Mouse (Mus musculus) cerebral cortex, adult 2 months (tissue): ENCODE measurements around the gene Gm20431.

ENCODE experiments used
- WGBS: fragments of 180-500 bp; shearing (Covaris S2); methylation state at CpG from one replicate; pipeline ENCODE4 v1.1.7; 2018; 5-methylcytosine and 5-hydroxymethylcytosine counted together

Gene Gm20431

DNA sequence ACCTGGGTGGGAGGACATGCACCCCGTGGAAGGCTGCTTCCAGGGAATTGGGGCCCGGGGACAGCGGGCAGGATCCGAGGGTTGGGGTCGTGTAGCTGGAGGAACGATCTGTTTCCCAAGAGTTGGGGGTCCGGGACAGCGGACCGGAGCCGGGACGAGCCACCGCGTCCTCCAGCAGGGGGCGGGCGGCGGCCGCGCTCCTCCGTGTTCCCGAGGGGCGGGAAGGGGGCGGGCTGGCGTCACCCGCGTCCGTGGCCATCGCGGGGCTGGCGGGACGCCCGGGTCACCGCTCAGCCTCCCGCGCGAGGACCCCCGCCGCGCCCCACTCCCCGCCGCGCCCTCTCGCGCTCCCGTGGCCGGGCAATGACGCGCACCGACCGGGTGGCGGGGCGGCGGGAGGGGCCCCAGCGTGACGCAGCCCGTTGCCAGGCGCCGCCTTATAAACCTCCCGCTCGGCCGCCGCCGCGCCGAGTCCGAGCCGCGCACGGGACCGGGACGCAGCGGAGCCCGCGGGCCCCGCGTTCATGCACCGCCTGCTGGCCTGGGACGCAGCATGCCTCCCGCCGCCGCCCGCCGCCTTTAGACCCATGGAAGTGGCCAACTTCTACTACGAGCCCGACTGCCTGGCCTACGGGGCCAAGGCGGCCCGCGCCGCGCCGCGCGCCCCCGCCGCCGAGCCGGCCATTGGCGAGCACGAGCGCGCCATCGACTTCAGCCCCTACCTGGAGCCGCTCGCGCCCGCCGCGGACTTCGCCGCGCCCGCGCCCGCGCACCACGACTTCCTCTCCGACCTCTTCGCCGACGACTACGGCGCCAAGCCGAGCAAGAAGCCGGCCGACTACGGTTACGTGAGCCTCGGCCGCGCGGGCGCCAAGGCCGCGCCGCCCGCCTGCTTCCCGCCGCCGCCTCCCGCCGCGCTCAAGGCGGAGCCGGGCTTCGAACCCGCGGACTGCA, 27.5 kb upstream of the Gm20431 start, which contains the start of gene Cebpb:
Cebpb (plus strand) TSS at position 418 of the 954 bp plus-strand sequence.
- WGBS = under 1% methylated on average over 147 of the region's 147 CpGs

DNA sequence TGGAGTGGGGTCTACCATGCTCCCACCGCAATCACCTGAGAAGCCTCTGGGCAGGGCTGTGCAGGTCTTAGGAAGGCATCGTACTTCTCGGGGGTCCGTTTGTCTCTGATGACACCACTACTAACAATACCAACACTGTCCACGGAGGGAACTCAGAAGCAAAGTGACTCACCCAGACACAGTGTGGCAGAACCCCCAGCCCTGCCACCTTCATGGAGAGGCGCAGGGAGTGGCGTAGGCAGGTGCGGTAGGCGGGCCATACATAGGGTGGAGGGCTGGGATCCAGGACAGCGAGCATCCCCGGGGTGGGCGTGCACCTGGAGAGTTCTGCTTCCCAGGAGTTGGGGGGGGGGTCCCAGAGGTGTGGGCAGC, 26.8 kb upstream of the Gm20431 start:
- WGBS = 28% methylated on average over 12 of the region's 12 CpGs

DNA sequence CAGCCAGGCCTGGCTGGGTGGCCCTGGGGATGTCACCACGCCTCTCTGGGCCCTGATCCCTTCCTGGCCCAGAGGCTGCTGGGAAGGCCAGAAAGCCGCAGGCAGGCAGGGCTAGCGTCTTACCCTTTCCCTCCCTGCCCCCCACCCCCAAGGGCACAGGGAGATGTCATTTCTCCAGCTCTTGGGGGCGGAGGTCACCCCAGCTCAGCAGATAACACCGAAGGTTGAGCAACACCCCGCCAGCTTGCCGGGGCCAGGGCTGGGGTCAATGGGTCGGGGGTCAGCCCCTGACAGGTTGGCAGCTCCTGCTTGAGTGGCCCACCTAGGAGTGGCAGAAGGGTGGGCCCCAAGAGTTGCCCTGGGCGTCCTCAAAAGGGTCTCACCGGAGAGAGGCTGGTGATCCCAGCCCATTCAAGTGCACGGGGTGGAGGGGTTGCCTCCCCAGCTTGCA, 26.4 kb upstream of the Gm20431 start:
- WGBS = 87% methylated on average over 11 of the region's 11 CpGs

DNA sequence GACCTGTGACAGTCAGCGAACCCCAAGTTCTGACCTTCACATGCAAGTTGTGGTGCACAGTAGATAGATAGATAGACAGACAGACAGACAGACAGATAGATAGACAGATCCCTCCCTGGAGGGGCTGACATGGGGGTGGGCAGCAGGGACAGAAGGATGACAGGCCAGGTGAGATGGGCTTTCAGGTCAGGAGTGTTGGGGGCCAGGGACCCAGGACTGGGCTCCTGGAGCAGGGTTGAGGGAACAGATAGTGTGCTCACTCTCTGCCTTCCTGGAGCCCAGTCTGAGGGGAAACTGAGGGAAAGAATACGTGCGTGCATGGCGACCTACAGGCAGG, 25.9 kb upstream of the Gm20431 start:
- 97% methylated on average over 4 of the region's 4 CpGs for WGBS

DNA sequence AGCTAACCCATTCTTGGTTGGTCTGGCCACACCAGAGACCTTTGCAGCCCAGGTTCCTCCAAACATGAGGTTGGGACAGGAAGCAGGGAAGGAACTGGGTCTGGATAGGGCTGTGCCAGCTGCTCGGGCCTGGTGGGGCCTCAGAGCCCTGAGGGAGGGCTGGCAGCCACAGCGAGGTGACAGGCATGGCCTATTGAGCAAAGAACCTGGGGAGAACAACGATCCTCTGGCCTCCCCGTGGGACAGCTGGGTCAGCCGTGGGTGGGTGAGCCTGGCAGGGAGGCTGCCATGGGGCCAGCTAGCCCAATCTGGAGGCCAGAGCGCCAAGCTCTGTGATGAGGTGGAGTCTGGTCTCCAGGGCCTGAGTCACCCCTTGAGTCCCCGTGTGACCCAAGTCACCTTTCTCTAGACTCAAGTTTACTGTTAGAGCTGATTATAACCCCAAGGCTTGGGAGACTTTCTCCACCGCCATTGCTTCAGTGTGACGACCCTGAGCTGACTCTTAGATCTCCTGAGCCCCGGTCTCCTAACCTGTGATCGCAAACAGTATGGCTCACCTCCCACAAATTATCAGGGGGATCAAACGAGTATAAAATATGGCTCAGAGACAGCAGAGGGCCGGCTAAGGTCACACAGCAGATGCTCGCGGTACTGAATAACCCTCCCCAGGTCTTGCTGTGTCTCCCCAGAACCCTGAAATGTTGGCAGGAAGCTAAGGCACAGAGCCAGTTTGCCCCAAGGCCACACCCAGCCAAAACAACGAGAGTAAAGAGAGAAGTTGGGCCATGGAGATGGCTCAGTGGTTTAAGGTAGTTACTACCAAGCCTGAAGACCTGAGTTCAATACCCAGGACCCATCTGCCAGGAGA, 25.3 kb upstream of the Gm20431 start:
- 83% methylated on average over 16 of the region's 16 CpGs for WGBS

DNA sequence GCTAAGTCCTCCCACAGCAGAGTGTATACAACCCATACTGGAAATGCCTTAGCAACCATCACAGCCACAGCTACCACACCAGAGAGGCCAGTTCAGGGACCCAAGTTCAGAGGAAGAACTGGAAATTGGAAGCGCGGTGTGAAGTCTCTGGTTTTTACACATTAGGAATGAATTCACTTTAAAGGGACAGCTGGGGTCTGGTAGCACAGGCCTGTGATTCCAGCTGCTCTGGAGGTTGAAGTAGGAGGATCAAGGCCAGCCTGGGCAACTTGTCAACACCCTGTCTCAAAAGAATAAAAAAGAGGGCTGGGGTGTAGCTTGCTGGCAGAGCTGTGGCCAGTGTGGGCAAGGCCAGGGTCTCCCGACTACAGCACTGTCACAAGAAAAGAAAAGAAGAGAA, 24.6 kb upstream of the Gm20431 start:
- WGBS = 67% methylated on average over 3 of the region's 3 CpGs

DNA sequence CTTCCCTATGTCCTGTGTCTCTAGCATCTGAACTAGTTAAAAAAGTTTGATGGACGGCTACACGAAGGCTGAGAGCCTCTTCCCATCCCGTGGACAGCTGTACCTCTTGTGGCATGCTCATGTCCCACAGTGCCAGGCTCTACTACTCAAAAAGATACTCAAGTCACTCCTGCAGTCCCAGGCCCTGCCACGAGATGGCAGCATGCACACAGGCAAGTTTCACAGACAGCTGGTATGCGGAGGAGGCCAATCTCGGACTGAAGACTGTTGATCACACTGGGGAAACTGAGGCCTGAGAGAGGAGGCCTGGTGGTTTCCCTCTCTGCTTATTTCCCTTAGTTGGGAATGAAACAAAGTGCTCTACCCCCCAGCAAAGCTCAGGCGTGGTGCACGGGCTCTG, 23.8 kb upstream of the Gm20431 start:
- WGBS = 3% methylated on average over 8 of the region's 8 CpGs

DNA sequence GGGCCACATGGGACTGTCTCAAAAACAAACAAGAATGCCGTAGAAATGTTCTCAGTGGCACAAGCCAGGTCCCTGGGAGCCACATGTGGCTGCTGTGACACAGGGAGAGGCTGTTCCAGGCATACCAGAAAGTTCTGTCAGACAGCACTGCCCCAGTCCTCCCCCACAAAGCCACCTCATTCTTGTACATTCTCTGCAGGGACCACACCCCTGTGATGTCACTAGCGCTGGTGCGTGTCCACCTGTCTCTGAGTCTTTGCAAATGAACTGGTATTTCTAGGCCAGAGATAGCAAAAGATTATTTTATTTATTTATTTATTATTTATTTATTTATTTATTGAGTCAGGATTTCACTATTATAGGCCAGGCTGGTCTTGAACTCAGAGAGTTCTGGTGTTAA, 22.4 kb upstream of the Gm20431 start:
- 88% methylated on average over 3 of the region's 3 CpGs for whole genome bisulfite sequencing

DNA sequence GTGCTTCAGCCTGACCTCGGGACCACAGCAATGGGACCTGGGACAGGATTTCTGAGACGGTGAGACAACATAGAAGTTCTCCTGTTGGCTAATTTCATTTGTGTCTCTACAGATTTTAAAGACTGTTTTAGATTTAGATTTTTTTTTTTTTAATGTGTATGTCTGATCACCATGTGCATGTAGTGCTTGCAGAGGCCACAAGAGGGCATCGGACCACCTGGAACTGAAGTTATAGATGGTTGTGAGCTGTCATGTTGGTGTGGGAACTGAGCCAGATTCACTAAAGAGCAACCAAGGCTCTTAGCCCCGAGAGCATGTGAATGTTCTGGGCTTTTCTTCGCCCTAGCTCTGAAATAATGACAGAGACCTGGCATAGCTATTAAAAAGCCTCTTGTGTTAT, 19.4 kb upstream of the Gm20431 start:
- 56% methylated on average over 5 of the region's 5 CpGs for WGBS

DNA sequence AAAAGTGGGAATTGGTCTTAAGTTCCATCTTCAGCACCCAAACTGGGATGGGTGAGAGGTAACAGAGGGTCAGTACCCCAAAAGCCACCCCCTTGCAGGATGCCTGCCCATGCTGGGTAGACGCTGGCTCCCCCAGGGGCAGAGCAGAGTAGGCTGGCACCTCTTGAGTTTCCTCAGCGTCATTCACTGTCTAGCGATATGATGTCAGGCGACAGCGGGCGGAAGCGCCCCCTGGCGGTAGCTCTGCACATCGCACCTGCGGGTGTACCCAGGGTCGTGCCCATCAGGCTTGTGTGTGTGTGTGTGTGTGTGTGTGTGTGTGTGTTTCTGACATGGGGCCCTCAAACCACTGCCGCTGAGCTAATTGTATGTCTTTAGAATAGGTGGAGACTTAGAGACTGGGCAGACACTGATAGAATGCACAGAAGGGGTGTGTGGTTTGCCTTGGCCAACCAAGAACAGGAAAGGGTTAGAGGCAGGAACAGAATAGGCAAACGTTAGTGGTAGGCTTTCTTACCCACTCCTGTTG, 18.7 kb upstream of the Gm20431 start:
- WGBS = 1% methylated on average over 13 of the region's 13 CpGs

DNA sequence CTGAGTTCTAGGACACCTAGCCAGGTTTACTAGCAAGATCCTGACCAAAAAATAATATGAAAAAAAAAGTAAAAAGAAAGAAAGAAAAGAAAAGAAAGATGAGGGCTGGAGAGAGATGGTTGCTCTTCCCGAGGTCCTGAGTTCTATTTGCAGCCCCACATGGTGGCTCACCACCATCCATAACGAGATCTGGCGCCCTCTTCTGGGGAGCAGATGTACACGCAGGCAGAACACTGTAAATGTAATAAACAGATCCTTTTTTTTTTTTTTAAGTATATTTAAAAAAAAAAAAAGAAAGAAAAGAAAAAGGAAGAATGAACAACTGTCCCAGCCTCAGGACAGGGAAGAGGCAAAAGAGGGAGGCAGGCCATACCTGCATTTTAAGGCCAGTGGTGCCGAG, 17.3 kb upstream of the Gm20431 start:
- WGBS = 52% methylated on average over 5 of the region's 5 CpGs

DNA sequence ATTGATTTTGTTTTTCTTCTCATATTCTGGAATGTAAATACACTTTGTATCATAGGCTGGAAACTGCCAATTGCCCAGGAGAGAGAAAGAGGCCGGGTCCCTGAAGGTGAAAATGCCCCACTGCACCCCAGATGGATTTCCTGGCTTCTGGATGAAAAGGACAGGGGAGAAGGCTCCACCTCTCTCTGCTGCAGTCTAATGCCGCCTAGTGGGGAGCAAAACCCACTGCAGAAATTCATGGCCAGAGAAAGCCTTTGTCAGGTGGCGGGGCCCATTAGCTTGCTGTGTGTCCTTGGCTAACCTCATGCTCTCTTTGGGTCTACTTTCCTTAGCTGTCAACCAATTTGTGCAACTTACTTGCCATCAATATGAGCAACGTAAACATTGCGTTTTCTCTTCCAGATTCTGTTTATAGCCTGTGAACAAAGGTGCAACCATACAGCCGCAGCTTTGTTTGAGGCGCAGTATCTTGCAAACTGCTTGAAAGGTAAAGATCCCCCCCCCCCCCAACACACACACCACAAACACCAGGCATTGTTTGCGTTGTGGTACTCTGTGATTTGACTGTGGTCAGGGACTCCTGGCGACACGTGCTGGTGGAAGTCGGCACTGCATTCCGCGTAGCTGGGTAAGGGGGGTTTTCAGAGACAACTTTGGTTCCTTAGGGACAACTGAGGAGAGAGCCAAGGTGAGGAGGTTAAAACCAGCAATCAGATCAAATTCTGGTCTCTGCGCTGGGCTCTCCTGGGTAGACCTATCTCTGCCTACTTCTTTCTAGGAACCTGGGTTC, 14.0 kb upstream of the Gm20431 start:
- WGBS = 56% methylated on average over 14 of the region's 14 CpGs

DNA sequence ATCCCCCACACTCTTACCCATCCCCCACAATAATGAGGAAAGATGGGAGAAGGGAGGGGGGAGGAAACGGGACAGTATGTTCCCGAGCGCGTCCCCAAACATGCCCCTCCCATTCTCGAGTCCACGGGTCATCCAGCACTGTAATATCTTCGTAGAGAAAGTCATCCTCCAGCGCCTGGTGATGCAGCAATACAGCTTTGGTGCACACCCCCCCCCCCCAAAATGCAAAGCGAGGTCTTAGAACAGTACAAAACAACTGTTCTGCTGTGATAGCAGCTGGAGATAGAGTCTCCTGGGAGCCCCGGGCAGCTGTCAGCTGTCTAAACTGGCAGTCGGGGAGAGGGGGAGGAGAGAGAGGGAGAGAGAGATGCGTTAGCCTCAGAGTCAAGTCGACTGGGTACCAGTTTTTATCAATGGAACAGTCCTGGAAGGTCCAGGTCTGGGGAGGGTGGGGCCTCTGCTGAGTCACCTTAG, 11.0 kb upstream of the Gm20431 start:
- 39% methylated on average over 13 of the region's 13 CpGs for WGBS

DNA sequence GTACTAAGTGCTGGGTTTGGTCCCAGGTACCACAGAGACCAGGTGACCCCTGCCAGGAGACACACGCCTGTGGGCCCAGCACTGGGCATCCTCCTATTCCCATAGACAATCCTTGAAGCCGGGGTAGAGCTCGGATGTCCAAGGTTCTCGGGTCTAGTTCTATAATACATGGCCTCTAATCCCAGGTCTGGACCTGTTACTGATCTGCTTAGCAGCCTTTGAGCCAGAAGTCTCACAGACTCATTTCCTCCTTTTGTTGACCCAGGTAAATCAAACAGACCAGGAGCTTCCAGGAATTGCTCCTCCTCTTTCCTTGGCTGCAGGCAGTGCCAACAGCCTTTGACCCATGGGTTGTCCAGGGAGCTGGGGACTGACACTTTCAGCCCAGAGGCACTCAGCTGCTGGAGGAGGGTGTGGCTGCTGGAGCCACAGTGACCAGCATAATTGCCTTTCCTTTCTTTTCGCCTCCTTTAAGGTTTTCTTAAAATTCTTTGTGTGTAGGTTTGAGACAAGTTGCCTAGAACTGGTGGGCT, 9.9 kb upstream of the Gm20431 start:
- WGBS = 78% methylated on average over 5 of the region's 5 CpGs

DNA sequence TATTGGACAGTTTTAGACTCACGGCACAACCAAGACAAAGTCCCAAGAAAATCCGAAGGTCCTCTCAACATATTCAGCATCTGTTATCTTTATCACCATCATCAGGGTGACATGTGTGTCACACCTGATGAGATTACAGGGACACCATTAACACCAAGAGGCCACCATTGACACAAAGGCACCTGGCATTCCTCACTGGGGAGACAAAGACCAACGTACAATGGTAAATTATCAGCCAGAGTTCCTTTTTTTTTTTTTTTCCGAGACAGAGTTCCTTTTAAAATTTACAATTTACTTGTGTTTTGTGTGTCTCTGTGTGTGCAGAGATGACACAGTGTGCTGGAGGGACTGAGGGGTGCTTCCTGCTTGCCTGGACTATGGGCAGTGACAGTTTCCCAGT, 8.1 kb upstream of the Gm20431 start:
- 80% methylated on average over 4 of the region's 4 CpGs for WGBS

DNA sequence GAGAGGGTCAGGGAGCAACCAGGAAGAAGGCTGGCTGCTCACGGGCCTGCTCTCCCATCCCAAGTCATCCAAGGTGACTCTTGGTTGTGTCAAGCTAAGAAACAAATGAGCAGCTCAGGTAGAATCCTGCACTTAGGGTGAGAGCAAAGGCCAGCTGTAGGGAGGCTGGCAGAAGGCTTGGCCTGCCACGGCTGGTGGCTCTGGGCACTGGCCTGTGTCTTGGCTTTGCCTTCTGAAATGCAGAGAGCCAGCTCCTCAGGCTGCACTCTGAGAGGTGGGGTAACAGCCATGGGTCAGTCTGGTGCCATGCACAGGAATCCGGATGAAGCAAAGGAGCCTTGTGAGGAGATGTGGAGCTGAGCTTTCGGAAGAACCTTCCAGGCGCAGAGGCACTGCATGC, 7.1 kb upstream of the Gm20431 start:
- 97% methylated on average over 5 of the region's 5 CpGs for WGBS

DNA sequence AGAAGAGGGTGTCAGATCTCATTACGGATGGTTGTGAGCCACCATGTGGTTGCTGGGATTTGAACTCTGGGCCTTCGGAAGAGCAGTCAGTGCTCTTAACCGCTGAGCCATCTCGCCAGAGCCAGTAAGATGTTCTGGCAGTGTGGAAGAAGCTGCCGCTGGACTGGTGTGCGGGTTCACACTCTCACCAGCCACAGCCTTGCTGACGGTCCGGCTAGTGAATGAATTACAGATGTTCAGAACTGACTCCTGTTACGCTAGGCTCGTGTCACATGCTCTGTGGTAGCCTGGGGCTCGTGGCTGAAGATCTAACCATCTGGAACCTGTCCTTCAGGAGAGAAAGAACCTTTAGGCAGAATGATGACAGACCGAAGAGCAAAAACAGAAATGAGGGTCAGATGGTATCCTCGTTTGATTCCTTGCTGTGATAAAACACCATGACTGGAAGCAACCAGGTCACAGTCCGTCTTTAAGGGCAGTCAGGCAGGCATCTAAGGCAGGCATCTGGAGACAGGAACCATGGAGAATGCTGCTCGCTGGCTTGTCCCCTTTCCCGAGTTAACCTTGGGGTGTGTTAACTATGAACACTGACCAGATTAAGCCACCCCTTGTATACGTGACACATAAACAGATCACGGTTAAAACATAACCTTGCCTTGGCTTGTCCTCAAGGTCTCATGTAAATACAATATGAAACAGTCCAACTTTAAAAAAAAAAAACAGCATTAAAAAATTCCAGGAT, 4.8 kb upstream of the Gm20431 start:
- WGBS = 91% methylated on average over 18 of the region's 18 CpGs

DNA sequence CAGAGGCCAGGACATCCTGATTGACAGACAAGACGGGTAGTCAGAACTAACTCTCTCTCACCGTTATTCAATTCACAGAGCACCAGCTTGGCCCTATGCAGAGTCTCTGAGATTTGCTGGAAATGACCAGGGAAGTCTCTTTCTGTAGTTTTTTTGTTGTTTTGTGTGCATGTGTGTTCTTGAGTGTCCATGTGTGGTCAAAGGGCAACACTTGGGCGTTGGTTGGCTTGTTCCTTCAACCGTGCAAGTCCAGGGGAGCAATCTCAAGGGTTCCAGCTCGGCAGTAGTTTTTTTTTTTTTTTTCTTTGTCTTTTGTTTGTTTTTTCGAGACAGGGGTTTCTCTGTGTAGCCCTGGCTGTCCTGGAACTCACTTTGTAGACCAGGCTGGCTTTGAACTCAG, 1.4 kb upstream of the Gm20431 start:
- WGBS = 75% methylated on average over 6 of the region's 6 CpGs

DNA sequence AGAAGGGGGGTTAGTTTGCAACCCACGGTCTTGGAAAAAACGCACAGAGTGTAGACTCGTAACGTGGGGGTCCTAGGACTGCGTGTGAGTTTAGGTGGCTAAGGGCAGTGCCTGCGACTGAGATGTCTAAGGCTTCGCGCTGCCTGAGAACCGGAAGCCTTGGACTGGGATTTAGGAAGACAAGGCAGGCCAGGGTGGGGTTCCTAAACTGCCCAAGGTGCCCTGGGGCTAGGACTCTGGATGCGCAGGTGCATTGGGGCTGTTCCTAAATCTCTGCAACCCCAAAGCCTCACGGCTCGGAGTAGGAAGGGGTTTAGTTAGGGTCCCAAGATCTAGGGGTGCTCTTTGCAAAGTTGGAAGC, 705 bp downstream of the Gm20431 start:
- 1% methylated on average over 12 of the region's 12 CpGs for WGBS

DNA sequence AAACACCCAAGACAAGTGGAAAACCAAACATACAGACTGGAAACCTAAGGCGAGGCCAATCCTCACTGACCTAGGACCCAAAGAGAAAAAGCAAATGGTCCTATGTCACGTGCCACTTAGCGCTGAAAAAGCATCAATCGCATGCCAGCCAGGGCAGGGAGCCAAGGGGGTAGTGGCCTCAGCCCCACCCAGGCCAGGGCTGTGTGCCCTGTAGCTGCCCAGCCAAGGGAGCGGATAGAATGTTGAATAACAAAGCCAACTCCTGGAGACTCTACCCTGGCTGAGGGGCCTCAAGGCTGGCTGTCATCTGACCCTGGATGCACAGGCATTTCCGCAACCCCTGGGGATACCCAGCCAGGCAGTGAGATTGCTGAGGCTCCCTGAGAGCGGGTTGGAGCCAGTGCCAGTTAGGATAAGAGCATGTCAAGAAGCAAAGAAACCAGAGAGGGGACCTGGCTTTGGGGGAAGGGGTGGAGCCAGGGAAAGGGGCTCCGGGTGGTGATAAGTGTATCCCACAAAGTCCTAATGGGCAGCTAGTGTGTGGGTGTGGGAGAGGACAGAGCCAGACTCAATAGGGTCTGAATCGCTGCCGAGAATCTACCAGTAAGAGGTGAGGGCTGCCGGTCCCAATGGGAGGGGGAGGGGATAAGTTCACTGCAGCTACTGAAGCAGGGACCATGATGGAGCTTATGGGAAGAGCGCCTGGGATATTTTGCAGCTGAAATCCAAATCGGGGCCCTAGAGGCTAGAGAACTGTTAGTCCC, 1.3 kb downstream of the Gm20431 start:
- 22% methylated on average over 13 of the region's 13 CpGs for WGBS
